Mouse (Mus musculus): ENCODE results near the gene Tmem132d. TPM values are rescaled to one million over a fixed set of nuclear protein-coding genes. Genes with fewer than 3 reads are reported as not detected.

The Tmem132d gene
- polyA plus RNA-seq, 1 experiment from 2014 or later = not detected

DNA sequence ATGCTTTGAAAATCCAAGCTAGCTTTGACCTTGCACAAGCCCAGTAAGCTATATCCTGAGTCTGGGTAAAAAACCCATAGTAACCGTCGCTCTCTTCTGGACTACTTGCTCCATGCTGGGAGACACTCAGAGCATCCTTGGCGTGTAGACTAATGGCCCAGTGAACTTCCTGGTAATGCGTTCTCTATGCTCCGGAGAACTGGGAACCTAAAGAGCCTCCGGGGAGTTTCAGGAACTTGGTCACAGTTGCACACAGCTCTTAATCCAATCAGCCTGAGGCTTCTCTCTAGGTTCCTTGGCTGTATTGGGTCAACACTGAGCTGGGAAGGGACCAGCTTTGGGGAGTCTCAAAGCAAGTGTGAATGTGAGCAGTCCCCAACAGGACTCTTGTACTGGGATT, 12.0 kb upstream of the Tmem132d start:
- Histone ChIP-seq H3K4me1 (ENCODE audit: control insufficient read depth, low read depth, low read length) (no peaks in the 10 kb centered on the region), H3K27ac (ENCODE audit: low read length) (no peak overlapping the region), H3K36me3 (ENCODE audit: control insufficient read depth, insufficient read depth) (no peaks in the 10 kb centered on the region), H3K27me3 (ENCODE audit: control insufficient read depth, insufficient read depth, low read depth, low read length) (peaks cover 7% of the 10 kb centered on the region), H3K4me3 (ENCODE audit: low read depth, low read length) (no peak overlapping the region), H3K9ac (ENCODE audit: low read depth, low read length) (no peak overlapping the region), H3K9me3 (replicated peaks; ENCODE audit: control insufficient read depth, low read length) (no peaks in the 10 kb centered on the region; the same call in 1 of the 2 replicates), H3K4me2 (ENCODE audit: low read depth, low read length) (no peak overlapping the region)
- 20% methylated on average over 6 of the region's 6 CpGs for WGBS (ENCODE audit: insufficient replicate concordance)
- no peak for ATAC-seq (ENCODE audit: low read depth)

GRCm38 (mm10) chr5:128443848-128444247, 11.0 kb upstream of the Tmem132d start:
- Histone ChIP-seq H3K4me2 (ENCODE audit: low read depth, low read length) (no peak overlapping the region), H3K27ac (ENCODE audit: low read length) (no peak overlapping the region), H3K4me1 (ENCODE audit: control insufficient read depth, low read depth, low read length) (no peaks in the 10 kb centered on the region), H3K27me3 (ENCODE audit: control insufficient read depth, insufficient read depth, low read depth, low read length) (peaks cover 7% of the 10 kb centered on the region), H3K9me3 (replicated peaks; ENCODE audit: control insufficient read depth, low read length) (no peaks in the 10 kb centered on the region), H3K36me3 (ENCODE audit: control insufficient read depth, insufficient read depth) (no peaks in the 10 kb centered on the region), H3K9ac (ENCODE audit: low read depth, low read length) (no peak overlapping the region), H3K4me3 (ENCODE audit: low read depth, low read length) (no peak overlapping the region)
- WGBS (ENCODE audit: insufficient replicate concordance) = 20% methylated on average over 4 of the region's 4 CpGs
- no peak for ATAC-seq (ENCODE audit: low read depth)

GRCm38 (mm10) chr5:128441121-128441520, 8.2 kb upstream of the Tmem132d start:
- ATAC-seq (ENCODE audit: low read depth) = no peak
- H3K4me3 ChIP-seq (ENCODE audit: low read depth, low read length) = no peak overlapping the region
- H3K27me3 ChIP-seq (ENCODE audit: control insufficient read depth, insufficient read depth, low read depth, low read length) = peaks cover 7% of the 10 kb centered on the region
- 13% methylated on average over 5 of the region's 5 CpGs for WGBS (ENCODE audit: insufficient replicate concordance)
- H3K27ac ChIP-seq (ENCODE audit: low read length) = no peak overlapping the region
- H3K36me3 ChIP-seq (ENCODE audit: control insufficient read depth, insufficient read depth) = no peaks in the 10 kb centered on the region
- H3K4me2 ChIP-seq (ENCODE audit: low read depth, low read length) = no peak overlapping the region
- no peaks in the 10 kb centered on the region for H3K4me1 ChIP-seq (ENCODE audit: control insufficient read depth, low read depth, low read length)
- no peak overlapping the region for H3K9ac ChIP-seq (ENCODE audit: low read depth, low read length)
- H3K9me3 ChIP-seq (replicated peaks; ENCODE audit: control insufficient read depth, low read length) = no peaks in the 10 kb centered on the region

GRCm38 (mm10) chr5:128439828-128440227, 7.0 kb upstream of the Tmem132d start:
- no peak overlapping the region for H3K4me3 ChIP-seq (ENCODE audit: low read depth, low read length)
- 2% methylated on average over 5 of the region's 5 CpGs for WGBS (ENCODE audit: insufficient replicate concordance)
- no peak overlapping the region for H3K4me2 ChIP-seq (ENCODE audit: low read depth, low read length)
- H3K9ac ChIP-seq (ENCODE audit: low read depth, low read length) = no peak overlapping the region
- H3K9me3 ChIP-seq (replicated peaks; ENCODE audit: control insufficient read depth, low read length) = no peaks in the 10 kb centered on the region
- H3K4me1 ChIP-seq (ENCODE audit: control insufficient read depth, low read depth, low read length) = no peaks in the 10 kb centered on the region
- peaks cover 3% of the 10 kb centered on the region; the same call in 1 of the 2 replicates for H3K27me3 ChIP-seq (ENCODE audit: control insufficient read depth, insufficient read depth, low read depth, low read length)
- no peak overlapping the region for H3K27ac ChIP-seq (ENCODE audit: low read length)
- no peak for ATAC-seq (ENCODE audit: low read depth)
- H3K36me3 ChIP-seq (ENCODE audit: control insufficient read depth, insufficient read depth) = no peaks in the 10 kb centered on the region

DNA sequence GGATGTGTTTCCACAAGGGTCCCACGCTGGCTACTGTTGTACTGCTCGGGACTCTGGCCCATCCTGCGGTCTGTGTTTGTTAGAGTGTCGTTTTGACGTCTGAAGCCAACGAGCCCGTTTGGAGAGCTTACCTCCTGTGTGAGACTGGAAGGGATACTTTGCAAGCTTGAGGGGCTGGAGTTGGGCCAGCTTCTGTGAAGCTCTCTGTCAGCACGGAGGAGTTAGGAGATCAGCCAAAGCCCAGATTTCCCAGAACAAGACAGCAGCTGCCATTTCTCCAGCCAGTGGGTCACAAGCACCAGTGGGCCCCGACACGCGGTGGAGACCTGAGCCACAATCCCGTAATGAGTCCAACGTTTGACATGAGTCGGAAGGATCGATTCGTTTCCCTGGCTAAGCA, 5.2 kb upstream of the Tmem132d start:
- ATAC-seq (ENCODE audit: low read depth) = no peak
- WGBS (ENCODE audit: insufficient replicate concordance) = 59% methylated on average over 16 of the region's 16 CpGs

DNA sequence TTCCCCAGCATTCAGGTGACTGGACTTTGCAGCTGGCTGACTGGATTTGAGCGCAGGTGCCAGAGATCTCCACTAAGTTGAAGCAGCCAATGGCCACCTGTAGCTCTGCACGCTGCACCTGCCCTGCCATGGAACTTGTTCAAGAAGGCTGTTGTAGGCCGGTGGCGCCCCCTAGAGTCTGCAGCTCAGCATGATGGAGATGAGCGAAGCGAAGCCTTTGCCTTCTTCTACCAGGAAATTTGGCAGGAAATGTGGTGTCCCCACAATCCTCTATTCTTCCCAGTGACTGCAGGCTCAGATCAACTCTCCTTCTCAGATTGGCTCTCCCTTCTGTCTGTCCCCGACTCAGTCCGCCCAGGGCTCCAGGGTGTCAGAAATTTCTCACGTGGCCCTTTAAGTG, 4.0 kb upstream of the Tmem132d start:
- Histone ChIP-seq H3K36me3 (ENCODE audit: control insufficient read depth, insufficient read depth) (no peaks in the 10 kb centered on the region), H3K4me3 (ENCODE audit: low read depth, low read length) (no peak overlapping the region), H3K4me1 (ENCODE audit: control insufficient read depth, low read depth, low read length) (no peaks in the 10 kb centered on the region), H3K27me3 (ENCODE audit: control insufficient read depth, insufficient read depth, low read depth, low read length) (peaks cover 20% of the 10 kb centered on the region), H3K4me2 (ENCODE audit: low read depth, low read length) (no peak overlapping the region), H3K9ac (ENCODE audit: low read depth, low read length) (no peak overlapping the region), H3K27ac (ENCODE audit: low read length) (no peak overlapping the region), H3K9me3 (replicated peaks; ENCODE audit: control insufficient read depth, low read length) (no peaks in the 10 kb centered on the region)
- 10% methylated on average over 9 of the region's 9 CpGs for WGBS (ENCODE audit: insufficient replicate concordance)
- ATAC-seq (ENCODE audit: low read depth) = no peak

More for the DNA sequence above, 5.2 kb upstream of the Tmem132d start:
- Histone ChIP-seq H3K36me3 (ENCODE audit: control insufficient read depth, insufficient read depth) (no peaks in the 10 kb centered on the region), H3K27me3 (ENCODE audit: control insufficient read depth, insufficient read depth, low read depth, low read length) (peaks cover 8% of the 10 kb centered on the region), H3K4me3 (ENCODE audit: low read depth, low read length) (no peak overlapping the region), H3K4me2 (ENCODE audit: low read depth, low read length) (no peak overlapping the region), H3K27ac (ENCODE audit: low read length) (no peak overlapping the region), H3K9me3 (replicated peaks; ENCODE audit: control insufficient read depth, low read length) (no peaks in the 10 kb centered on the region), H3K4me1 (ENCODE audit: control insufficient read depth, low read depth, low read length) (no peaks in the 10 kb centered on the region), H3K9ac (ENCODE audit: low read depth, low read length) (no peak overlapping the region)

GRCm38 (mm10) chr5:128435683-128436082, 2.8 kb upstream of the Tmem132d start:
- Histone ChIP-seq H3K4me3 (ENCODE audit: low read depth, low read length) (no peak overlapping the region), H3K9me3 (replicated peaks; ENCODE audit: control insufficient read depth, low read length) (no peaks in the 10 kb centered on the region), H3K36me3 (ENCODE audit: control insufficient read depth, insufficient read depth) (no peaks in the 10 kb centered on the region), H3K27me3 (ENCODE audit: control insufficient read depth, insufficient read depth, low read depth, low read length) (peaks cover 20% of the 10 kb centered on the region), H3K27ac (ENCODE audit: low read length) (no peak overlapping the region), H3K9ac (ENCODE audit: low read depth, low read length) (no peak overlapping the region), H3K4me2 (ENCODE audit: low read depth, low read length) (no peak overlapping the region), H3K4me1 (ENCODE audit: control insufficient read depth, low read depth, low read length) (no peaks in the 10 kb centered on the region)
- 44% methylated on average over 5 of the region's 5 CpGs for WGBS (ENCODE audit: insufficient replicate concordance)
- ATAC-seq (ENCODE audit: low read depth) = no peak

DNA sequence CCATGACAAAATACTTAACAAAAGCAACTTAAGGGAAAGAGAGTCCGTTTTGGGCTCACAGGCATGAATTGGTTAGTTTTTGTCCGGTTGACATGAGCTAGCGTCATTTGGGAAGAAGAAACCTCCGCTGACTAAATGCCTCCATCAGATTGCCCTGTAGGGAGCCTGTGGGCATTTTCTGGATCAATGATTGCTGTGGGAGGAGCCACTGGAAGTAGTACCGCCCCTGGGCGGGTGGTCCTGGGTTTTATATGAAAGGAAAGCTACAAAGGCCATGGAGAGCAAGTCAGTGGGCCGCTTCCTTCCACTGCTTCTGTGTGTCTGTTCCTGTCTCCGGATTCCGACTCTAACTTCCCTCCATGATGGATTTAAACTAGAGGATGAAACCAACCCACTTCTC, 909 bp upstream of the Tmem132d start:
- no peak overlapping the region for H3K9ac ChIP-seq (ENCODE audit: low read depth, low read length)
- WGBS (ENCODE audit: insufficient replicate concordance) = 38% methylated on average over 9 of the region's 9 CpGs

DNA sequence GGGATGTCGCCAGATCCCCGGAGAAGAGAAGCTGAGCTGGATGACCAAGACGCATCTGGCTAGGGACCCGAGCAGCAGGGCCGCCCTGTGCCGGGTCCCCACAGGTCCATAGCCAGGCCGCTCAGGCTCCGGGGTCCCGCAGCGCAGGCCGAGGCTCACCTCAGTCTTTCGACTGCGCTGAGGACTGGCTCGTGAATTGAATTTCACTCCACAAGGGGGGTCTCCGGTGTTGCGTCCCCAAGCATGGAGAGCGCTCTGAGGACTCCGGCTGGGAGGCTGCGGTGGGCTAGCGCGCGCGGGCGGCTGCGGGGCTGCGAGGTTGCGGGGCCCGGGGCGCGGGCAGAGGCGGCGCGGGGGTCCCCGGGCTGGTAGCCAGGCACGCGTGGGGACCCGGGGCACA, 455 bp downstream of the Tmem132d start:
- Histone ChIP-seq H3K9ac (ENCODE audit: low read depth, low read length) (no peak overlapping the region), H3K36me3 (ENCODE audit: control insufficient read depth, insufficient read depth) (no peaks in the 10 kb centered on the region), H3K27me3 (ENCODE audit: control insufficient read depth, insufficient read depth, low read depth, low read length) (peaks cover 20% of the 10 kb centered on the region), H3K4me2 (ENCODE audit: low read depth, low read length) (no peak overlapping the region), H3K9me3 (replicated peaks; ENCODE audit: control insufficient read depth, low read length) (no peaks in the 10 kb centered on the region), H3K4me1 (ENCODE audit: control insufficient read depth, low read depth, low read length) (no peaks in the 10 kb centered on the region), H3K27ac (ENCODE audit: low read length) (no peak overlapping the region), H3K4me3 (ENCODE audit: low read depth, low read length) (no peak overlapping the region)
- no peak for ATAC-seq (ENCODE audit: low read depth)
- 6% methylated on average over 36 of the region's 37 CpGs for WGBS (ENCODE audit: insufficient replicate concordance)

More for the DNA sequence above, 909 bp upstream of the Tmem132d start:
- Histone ChIP-seq H3K4me1 (ENCODE audit: control insufficient read depth, low read depth, low read length) (no peaks in the 10 kb centered on the region), H3K4me3 (ENCODE audit: low read depth, low read length) (no peak overlapping the region), H3K9me3 (replicated peaks; ENCODE audit: control insufficient read depth, low read length) (no peaks in the 10 kb centered on the region), H3K36me3 (ENCODE audit: control insufficient read depth, insufficient read depth) (no peaks in the 10 kb centered on the region), H3K27ac (ENCODE audit: low read length) (no peak overlapping the region), H3K27me3 (ENCODE audit: control insufficient read depth, insufficient read depth, low read depth, low read length) (peaks cover 20% of the 10 kb centered on the region), H3K4me2 (ENCODE audit: low read depth, low read length) (no peak overlapping the region)
- ATAC-seq (ENCODE audit: low read depth) = no peak

All from liver, embryonic 16.5 days (tissue).